Mouse (Mus musculus) bone marrow, adult 2 months (tissue): ENCODE data around the gene Pfpl.

Experiments
- CTCF ChIP-seq: fragments of 200-500 bp; IDR thresholded peaks from 2 replicates; pipeline ENCODE4 v1.5.1; 2011; ENCODE audit warnings: low read length, control low read depth; ENCODE audit not compliant: control insufficient read depth, insufficient read depth
- POLR2A ChIP-seq: fragments of 200-500 bp; IDR thresholded peaks from 2 replicates; pipeline ENCODE4 v1.6.1; 2011; ENCODE audit warnings: low read depth, mild to moderate bottlenecking, control low read depth, low read length, borderline replicate concordance; ENCODE audit not compliant: control insufficient read depth

DNA sequence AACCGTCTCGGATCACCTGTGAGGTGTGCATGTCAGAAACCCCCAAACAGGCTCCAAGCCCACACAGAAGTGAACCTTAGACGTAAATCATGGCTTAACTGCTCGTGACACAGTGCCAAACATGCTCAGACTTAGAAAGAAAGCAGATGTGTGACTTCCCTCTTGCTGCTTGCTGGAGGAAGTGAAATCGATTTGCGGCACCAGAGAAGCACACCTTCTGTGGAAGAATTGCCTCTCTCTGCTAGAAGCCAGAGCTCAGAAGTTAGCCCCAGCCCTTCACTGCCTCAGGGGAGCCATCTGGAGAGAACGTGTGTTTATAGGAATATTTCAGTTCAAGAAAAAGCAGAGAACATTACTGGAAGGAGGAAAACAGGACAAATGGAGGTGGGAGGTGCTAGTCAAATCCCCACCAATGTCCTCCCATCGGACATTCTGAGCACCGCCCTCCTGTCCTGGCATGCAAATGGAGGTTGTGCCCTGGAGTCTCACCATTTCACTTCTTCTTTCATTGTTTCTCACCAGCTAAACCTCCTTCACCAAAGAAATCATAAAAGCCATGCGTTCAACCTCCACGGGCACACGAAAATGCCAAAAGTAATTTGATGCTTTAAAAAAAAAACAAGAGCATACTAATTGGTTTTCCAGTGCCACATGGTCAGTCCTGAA, 29.8 kb downstream of the Pfpl start:
- TF ChIP-seq CTCF (no peak), POLR2A (no peak)
